Comparison of ENCODE assay signal across 13 mouse cellular contexts in the genomic region with DNA sequence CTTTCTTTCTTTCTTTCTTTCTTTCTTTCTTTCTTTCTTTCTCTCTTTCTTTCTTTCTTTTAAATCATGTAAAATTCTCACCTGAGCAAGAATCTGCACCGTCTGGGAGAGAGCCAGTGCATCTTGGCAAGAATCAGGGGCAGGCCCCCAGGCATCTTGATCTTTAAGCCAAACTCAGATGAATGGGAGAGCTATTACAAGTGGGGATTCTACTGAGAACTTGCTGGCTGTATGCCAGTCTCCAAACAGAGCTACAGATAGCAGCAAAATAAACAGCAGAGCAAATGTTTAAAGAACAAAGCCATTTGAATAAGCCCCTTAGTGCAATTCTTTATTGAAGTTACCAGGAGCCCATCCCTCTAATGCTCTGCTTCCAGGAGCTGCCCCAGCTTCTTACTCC. TPM values are rescaled to one million over a fixed set of nuclear protein-coding genes. Genes with fewer than 3 reads are reported as not detected.
A peak's percentile ranks its signal among the peaks of the same experiment; 100 is the strongest.
DNase-seq lines count a peak whose midpoint lies in the region; ATAC-seq and TF ChIP-seq lines count a peak whose summit lies in the region.
"Had no signal": no experiment of that assay in that cellular context is flagged by ENCODE, and none has a peak within 500 bp of the region (broad histone marks: within the 10 kb centered on the region; RNA-seq: fewer than 3 reads in every experiment).

No protein-coding gene starts in this region.

- H3K36me3 ChIP-seq in forebrain, embryonic 13.5 days (ENCODE audit: poor library complexity, severe bottlenecking): no peaks in the 10 kb centered on the region
- no peaks in the 10 kb centered on the region for H3K36me3 ChIP-seq in forebrain, embryonic 15.5 days
- H3K36me3 ChIP-seq in lung, embryonic 14.5 days (ENCODE audit: insufficient read depth): no peaks in the 10 kb centered on the region
- no peaks in the 10 kb centered on the region for H3K36me3 ChIP-seq in midbrain, embryonic 16.5 days (ENCODE audit: control insufficient read depth, insufficient read depth, low read length)
- H3K36me3 ChIP-seq: heart, embryonic 10.5 days; limb, embryonic 15.5 days had no signal

- whole genome bisulfite sequencing in forebrain, embryonic 13.5 days: 12% methylated on average over 1 of the region's 1 CpGs
- 13% methylated on average over 1 of the region's 1 CpGs for whole genome bisulfite sequencing in forebrain, embryonic 15.5 days
- 2% methylated on average over 1 of the region's 1 CpGs for WGBS in lung, embryonic 14.5 days
- WGBS in midbrain, embryonic 16.5 days: 23% methylated on average over 1 of the region's 1 CpGs

- peak; percentile 57; the same call in 1 of the 2 replicates for ATAC-seq in forebrain, embryonic 13.5 days
- ATAC-seq in forebrain, embryonic 15.5 days (replicated peaks): no peak; the same call in 1 of the 2 replicates
- peak; percentile 69; the same call in 1 of the 2 replicates for ATAC-seq in lung, embryonic 14.5 days (ENCODE audit: insufficient read depth)
- peak; percentile 54; the same call in 1 of the 2 replicates for ATAC-seq in midbrain, embryonic 16.5 days
- ATAC-seq: inflammation-experienced regulatory T-cells, adult 6 months had no signal

- H3K27ac ChIP-seq in forebrain, embryonic 13.5 days: no peak overlapping the region
- no peak overlapping the region for H3K27ac ChIP-seq in forebrain, embryonic 15.5 days (replicated peaks)
- no peak overlapping the region for H3K27ac ChIP-seq in lung, embryonic 14.5 days (ENCODE audit: low read depth)
- H3K27ac ChIP-seq in midbrain, embryonic 16.5 days (ENCODE audit: low read length): no peak overlapping the region
- H3K27ac ChIP-seq: heart, embryonic 10.5 days; limb, embryonic 15.5 days had no signal

- H3K27me3 ChIP-seq in forebrain, embryonic 13.5 days: no peaks in the 10 kb centered on the region
- no peaks in the 10 kb centered on the region for H3K27me3 ChIP-seq in forebrain, embryonic 15.5 days
- H3K27me3 ChIP-seq in lung, embryonic 14.5 days (ENCODE audit: insufficient read depth, low read length): no peaks in the 10 kb centered on the region
- H3K27me3 ChIP-seq in midbrain, embryonic 16.5 days (ENCODE audit: control insufficient read depth, insufficient read depth, low read depth, low read length): no peaks in the 10 kb centered on the region
- H3K27me3 ChIP-seq: limb, embryonic 15.5 days had no signal

- peak; percentile 90 for DNase-seq in lung, embryonic 14.5 days
- DNase-seq in lung, postnatal 25 days (ENCODE audit: low spot score): no peak
- peak; percentile 23 for DNase-seq in cerebellum, adult 9-11 months
- no peak for DNase-seq in left cerebral cortex, adult 18-20 months (ENCODE audit: low spot score in 2 of 2)
- DNase-seq in adrenal gland, postnatal 10 days: no peak
- DNase-seq: adrenal gland, adult 2 months; B cell, adult 2 months had no signal

- no peak overlapping the region for H3K4me2 ChIP-seq in forebrain, embryonic 13.5 days
- no peak overlapping the region for H3K4me2 ChIP-seq in forebrain, embryonic 15.5 days (replicated peaks)
- H3K4me2 ChIP-seq in lung, embryonic 14.5 days: no peak overlapping the region
- no peak overlapping the region for H3K4me2 ChIP-seq in midbrain, embryonic 16.5 days (ENCODE audit: low read length)
- H3K4me2 ChIP-seq: limb, embryonic 15.5 days had no signal

- no peak for TF ChIP-seq CTCF in lung, embryonic 14.5 days (IDR thresholded peaks at IDR 0.05; ENCODE audit: low read depth)

- H3K4me3 ChIP-seq in forebrain, embryonic 13.5 days: no peak overlapping the region
- no peak overlapping the region for H3K4me3 ChIP-seq in forebrain, embryonic 15.5 days
- no peak overlapping the region for H3K4me3 ChIP-seq in lung, embryonic 14.5 days (ENCODE audit: low read depth, low read length)
- H3K4me3 ChIP-seq in midbrain, embryonic 16.5 days (ENCODE audit: low read depth, low read length): no peak overlapping the region
- H3K4me3 ChIP-seq: heart, embryonic 10.5 days; limb, embryonic 15.5 days had no signal

- H3K4me1 ChIP-seq in forebrain, embryonic 13.5 days: peaks cover 18% of the 10 kb centered on the region
- peaks cover 5% of the 10 kb centered on the region for H3K4me1 ChIP-seq in forebrain, embryonic 15.5 days
- peaks cover 3% of the 10 kb centered on the region; the same call in 1 of the 2 replicates for H3K4me1 ChIP-seq in lung, embryonic 14.5 days (ENCODE audit: insufficient read depth)
- H3K4me1 ChIP-seq in midbrain, embryonic 16.5 days (ENCODE audit: control insufficient read depth, insufficient read depth, low read length): no peaks in the 10 kb centered on the region
- H3K4me1 ChIP-seq: heart, embryonic 10.5 days had no signal

- H3K9me3 ChIP-seq in forebrain, embryonic 13.5 days (replicated peaks): no peaks in the 10 kb centered on the region
- no peaks in the 10 kb centered on the region for H3K9me3 ChIP-seq in forebrain, embryonic 15.5 days
- H3K9me3 ChIP-seq in lung, embryonic 14.5 days (ENCODE audit: low read depth, low read length): no peaks in the 10 kb centered on the region
- no peaks in the 10 kb centered on the region for H3K9me3 ChIP-seq in midbrain, embryonic 16.5 days (replicated peaks; ENCODE audit: control insufficient read depth, low read length, poor library complexity, severe bottlenecking)
- H3K9me3 ChIP-seq: heart, embryonic 10.5 days; limb, embryonic 15.5 days had no signal

- no peak overlapping the region for H3K9ac ChIP-seq in forebrain, embryonic 13.5 days
- no peak overlapping the region for H3K9ac ChIP-seq in forebrain, embryonic 15.5 days (replicated peaks)
- no peak overlapping the region for H3K9ac ChIP-seq in lung, embryonic 14.5 days
- H3K9ac ChIP-seq in midbrain, embryonic 16.5 days (ENCODE audit: low read depth, low read length): no peak overlapping the region
- H3K9ac ChIP-seq: limb, embryonic 15.5 days had no signal

RNA-seq across cellular contexts. Expression of gene Stat4, which starts 18.0 kb away (rescaled TPM):
- polyA plus RNA-seq in forebrain, embryonic 13.5 days (2015; fragmentation: Nextera tagmentation; extraction: Ambion mirVana): 2.9 and 4.6 TPM in 2 replicates
- 0.39 and 0.84 TPM in 2 replicates for polyA plus RNA-seq in forebrain, embryonic 15.5 days (2015; fragmentation: Nextera tagmentation; extraction: Ambion mirVana)
- 3.2 and 4.0 TPM in 2 replicates for polyA plus RNA-seq in lung, embryonic 14.5 days (2014; fragmentation: Nextera tagmentation; extraction: Ambion mirVana)
- 0.60 and 0.62 TPM in 2 replicates for polyA plus RNA-seq in midbrain, embryonic 16.5 days (2015; fragmentation: Nextera tagmentation; extraction: Ambion mirVana)
- total RNA-seq in left cerebral cortex, adult 18-20 months (2021): 1 to 10 TPM; 3.6 to 3.7 TPM
- total RNA-seq in adrenal gland, postnatal 10 days (2021): 1 to 10 TPM; 1.7 to 2.1 TPM
- polyA plus RNA-seq: adrenal gland, adult 2 months had no signal

RNA-seq across cellular contexts. Expression of gene Myo1b, which starts 53.1 kb away (rescaled TPM):
- 105 and 112 TPM in 2 replicates for polyA plus RNA-seq in forebrain, embryonic 13.5 days (2015; fragmentation: Nextera tagmentation; extraction: Ambion mirVana)
- 86.4 and 94.5 TPM in 2 replicates for polyA plus RNA-seq in forebrain, embryonic 15.5 days (2015; fragmentation: Nextera tagmentation; extraction: Ambion mirVana)
- polyA plus RNA-seq in lung, embryonic 14.5 days (2014; fragmentation: Nextera tagmentation; extraction: Ambion mirVana): 117 and 118 TPM in 2 replicates
- polyA plus RNA-seq in midbrain, embryonic 16.5 days (2015; fragmentation: Nextera tagmentation; extraction: Ambion mirVana): 57.6 and 66.1 TPM in 2 replicates
- 10 to 100 TPM; 31.0 to 34.4 TPM for total RNA-seq in left cerebral cortex, adult 18-20 months (2021)
- total RNA-seq in adrenal gland, postnatal 10 days (2021): 10 to 100 TPM; 82.6 to 87.9 TPM

Comparison
In these comparisons a context has a peak if more than half of its experiments do, and no peak if none do; other contexts are left out.
1. DNase-seq: peak in lung, embryonic 14.5 days (single experiment) and cerebellum, adult 9-11 months (single experiment); none in lung, postnatal 25 days (single experiment), left cerebral cortex, adult 18-20 months (0 of 2) and adrenal gland, postnatal 10 days (single experiment).